Mouse (Mus musculus) cerebellum, adult 2 months (tissue): Measurements from ENCODE around the gene Jak3. TPM values are rescaled to one million over a fixed set of nuclear protein-coding genes. Genes with fewer than 3 reads are reported as not detected.
"Not testable (repeated sequence)": the region's sequence is repeated elsewhere in the genome, so short reads cannot be mapped to it uniquely, and the experiment has no call there.

Experiments
- DNase-seq, 2 experiments: peaks; one replicate each; pipeline ENCODE4 v3.0.0; 2021
- H3K27ac ChIP-seq: fragments of 200-500 bp; 2 replicates; pipeline ENCODE4 v1.5.1; 2012; ENCODE audit warnings: low read length, control low read depth, inconsistent platforms; ENCODE audit not compliant: insufficient read depth
- H3K27me3 ChIP-seq: fragments of 200-500 bp; 2 replicates; pipeline ENCODE4 v1.6.1; 2012; ENCODE audit warnings: inconsistent platforms, mild to moderate bottlenecking, low read length, moderate library complexity; ENCODE audit not compliant: control insufficient read depth, insufficient read depth
- H3K4me1 ChIP-seq: fragments of 200-500 bp; 2 replicates; pipeline ENCODE4 v1.6.1; 2011; ENCODE audit warnings: low read length; ENCODE audit not compliant: control insufficient read depth, insufficient read depth
- H3K4me3 ChIP-seq: fragments of 200-500 bp; replicated peaks from 2 replicates; pipeline ENCODE3; 2011; ENCODE audit warnings: mild to moderate bottlenecking, low read depth, low read length, control low read depth; ENCODE audit not compliant: insufficient read depth
- CTCF ChIP-seq: fragments of 200-500 bp; IDR thresholded peaks from 2 replicates; pipeline ENCODE4 v1.5.1; 2011; ENCODE audit warnings: low read depth, mild to moderate bottlenecking, control low read depth, low read length, moderate library complexity, borderline replicate concordance; ENCODE audit not compliant: insufficient read depth
- POLR2A ChIP-seq: fragments of 200-500 bp; IDR thresholded peaks from 2 replicates; pipeline ENCODE4 v1.6.1; 2011; ENCODE audit warnings: low read length, control low read depth, borderline replicate concordance; ENCODE audit not compliant: insufficient read depth
- whole genome bisulfite sequencing: fragments of 180-500 bp; shearing (Covaris S2); methylation state at CpG from one replicate; pipeline ENCODE4 v1.1.7; 2018; 5-methylcytosine and 5-hydroxymethylcytosine counted together
- polyA plus RNA-seq: library from polyadenylated mRNA; depleted of rRNA; stranded (reverse); fragments of >200 nt; gene quantifications from 2 replicates; pipeline ENCODE4 v1.2.3, GENCODE M21; 2012; rRNA removed

Gene Jak3
- polyA plus RNA-seq, 1 experiment, result 3.6 TPM

DNA sequence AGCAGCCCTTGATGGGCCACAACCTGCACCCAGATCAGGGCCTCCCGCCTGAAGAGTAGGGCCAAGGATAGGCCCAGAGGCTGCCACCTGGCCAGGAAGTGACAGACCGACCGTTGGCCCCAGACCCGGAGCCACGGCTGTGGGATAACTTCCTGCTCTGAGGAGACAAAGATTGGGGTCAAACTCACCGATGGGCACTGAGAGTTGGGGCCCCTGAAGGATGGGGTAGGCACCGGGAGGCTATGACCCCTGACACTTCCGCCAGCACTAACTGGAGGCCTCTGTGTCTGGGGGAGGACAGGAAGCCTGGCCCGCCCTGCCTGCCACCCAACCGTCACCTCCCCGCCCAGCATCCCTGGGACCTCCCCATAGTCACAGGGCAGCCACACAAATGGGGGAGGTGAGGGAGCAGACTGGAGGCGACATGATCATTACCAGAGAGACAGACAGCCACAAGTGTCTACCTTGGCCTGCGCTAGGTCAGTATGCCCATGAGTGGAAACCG, 47.0 kb downstream of the Jak3 start:
- 70% methylated on average over 14 of the region's 14 CpGs for WGBS
- TF ChIP-seq POLR2A, result no peak
- no peak for TF ChIP-seq CTCF
- H3K4me3 ChIP-seq, result no peak overlapping the region
- no peaks in the 10 kb centered on the region for H3K27me3 ChIP-seq
- peaks cover 11% of the 10 kb centered on the region for H3K4me1 ChIP-seq
- H3K27ac ChIP-seq, result no peak overlapping the region
- DNase-seq, result no peak

DNA sequence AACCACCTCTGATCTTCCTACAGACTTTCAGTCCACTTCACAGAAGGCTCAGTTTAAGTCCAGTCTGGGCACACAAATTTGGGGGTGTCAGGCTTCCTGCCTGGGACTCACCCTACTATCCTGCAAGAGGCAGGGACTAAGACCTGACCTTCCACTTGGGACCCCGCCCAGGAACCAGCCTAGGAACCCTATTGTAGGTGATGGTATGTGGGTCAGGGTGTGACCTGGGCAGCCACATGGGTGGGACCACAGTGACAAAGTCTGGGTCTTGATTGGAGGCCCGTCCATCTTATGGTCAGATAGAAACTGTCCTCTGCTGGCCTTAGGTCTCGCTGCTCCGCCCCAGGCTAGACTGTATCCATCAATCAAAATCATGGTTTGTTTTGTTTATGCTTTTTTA, 48.3 kb downstream of the Jak3 start:
- Histone ChIP-seq H3K27ac (no peak overlapping the region), H3K4me1 (peaks cover 11% of the 10 kb centered on the region), H3K27me3 (no peaks in the 10 kb centered on the region), H3K4me3 (peak overlapping the region; percentile 87)
- no peak for TF ChIP-seq CTCF
- TF ChIP-seq POLR2A, result no peak
- 81% methylated on average over 4 of the region's 4 CpGs for WGBS
- no peak for DNase-seq

DNA sequence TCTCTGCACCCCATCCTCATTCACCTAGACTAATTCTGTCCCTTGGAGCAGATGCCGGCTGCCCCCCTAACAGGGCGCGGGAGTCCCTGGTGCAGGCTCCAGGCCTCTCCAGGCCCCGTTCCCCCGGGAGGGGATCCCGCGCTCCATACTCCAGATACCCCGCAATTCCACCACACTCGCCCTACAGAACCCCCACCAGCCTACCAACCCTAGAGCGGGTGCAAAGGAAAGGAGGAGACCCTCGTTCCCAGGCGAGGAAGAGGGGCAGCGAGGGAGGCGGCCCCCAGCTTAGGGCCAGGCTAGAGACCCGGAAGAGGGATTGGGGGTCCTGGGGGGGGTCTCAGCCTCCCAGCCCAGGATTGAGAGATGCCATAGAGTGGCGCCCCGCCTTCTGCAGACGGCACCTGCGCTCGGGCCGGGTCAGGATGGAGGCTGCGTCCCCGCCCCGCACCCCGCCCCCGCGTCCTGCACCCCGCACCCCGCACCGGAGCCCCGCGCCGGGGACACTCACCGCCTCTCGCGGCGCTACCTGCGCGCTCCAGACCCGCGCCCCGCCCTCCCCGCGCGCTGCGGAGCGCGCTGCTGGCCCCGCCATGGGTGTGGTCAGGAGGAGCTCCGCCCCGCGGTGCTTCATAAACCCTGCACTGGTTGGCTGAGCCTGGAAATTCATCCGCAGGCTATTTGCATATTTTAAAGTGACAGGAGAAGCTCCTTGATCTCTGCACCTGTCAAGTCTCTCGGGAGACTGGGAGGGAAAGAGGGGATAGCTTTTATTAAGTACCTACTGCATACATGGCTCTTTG, 49.2 kb downstream of the Jak3 start, which contains the start of gene Fcho1:
Gene Fcho1, minus strand, starts transcription at position 595 of the 803 bp plus-strand sequence.
- H3K4me1 ChIP-seq, result peaks cover 11% of the 10 kb centered on the region
- TF ChIP-seq POLR2A (peak; percentile 43; the same call in 1 of the 2 replicates), CTCF (no peak)
- WGBS, result under 1% methylated on average over 51 of the region's 54 CpGs

DNA sequence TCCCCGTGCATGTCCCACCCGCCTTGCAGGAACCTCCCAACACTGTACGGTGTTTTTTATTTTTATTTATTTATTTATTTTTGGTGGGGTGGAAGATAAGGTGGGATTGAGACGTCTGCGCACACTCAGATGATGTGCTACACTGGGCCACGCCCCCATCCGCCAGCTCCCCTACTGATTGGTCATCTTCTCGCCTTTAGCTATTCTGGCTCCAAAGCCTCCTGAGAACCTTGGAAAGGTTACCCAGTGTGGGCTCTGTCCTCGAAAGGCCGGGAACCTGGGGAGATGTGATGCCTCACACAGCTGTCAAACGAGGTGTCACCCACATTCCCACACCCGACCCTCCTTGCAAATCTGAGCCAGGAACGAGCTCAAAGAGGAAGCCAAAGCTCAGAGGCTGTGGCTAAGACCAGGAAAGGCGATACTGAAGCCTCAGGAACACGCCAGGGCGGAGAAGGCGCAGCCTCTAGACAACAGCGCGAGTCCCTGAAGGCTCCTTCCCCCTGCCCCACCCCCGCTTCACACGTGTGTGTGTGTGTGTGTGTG, 52.2 kb downstream of the Jak3 start:
- no peak for TF ChIP-seq CTCF
- peak; percentile 50; the same call in 1 of the 2 replicates for TF ChIP-seq POLR2A
- DNase-seq, result peak; percentile 71 to 75
- Histone ChIP-seq H3K4me1 (peaks cover 11% of the 10 kb centered on the region), H3K27me3 (no peaks in the 10 kb centered on the region), H3K4me3 (peak overlapping the region; percentile 58), H3K27ac (no peak overlapping the region)
- WGBS, result 9% methylated on average over 21 of the region's 21 CpGs

More for the DNA sequence above, 49.2 kb downstream of the Jak3 start, which contains the start of gene Fcho1:
- peak within 1 kb of the TSS; percentile 42; the same call in 1 of the 2 replicates for H3K27ac ChIP-seq
- H3K4me3 ChIP-seq, result peak within 1 kb of the TSS; percentile 87
- peak; percentile 88 to 92 for DNase-seq
- no peaks in the 10 kb centered on the region for H3K27me3 ChIP-seq

DNA sequence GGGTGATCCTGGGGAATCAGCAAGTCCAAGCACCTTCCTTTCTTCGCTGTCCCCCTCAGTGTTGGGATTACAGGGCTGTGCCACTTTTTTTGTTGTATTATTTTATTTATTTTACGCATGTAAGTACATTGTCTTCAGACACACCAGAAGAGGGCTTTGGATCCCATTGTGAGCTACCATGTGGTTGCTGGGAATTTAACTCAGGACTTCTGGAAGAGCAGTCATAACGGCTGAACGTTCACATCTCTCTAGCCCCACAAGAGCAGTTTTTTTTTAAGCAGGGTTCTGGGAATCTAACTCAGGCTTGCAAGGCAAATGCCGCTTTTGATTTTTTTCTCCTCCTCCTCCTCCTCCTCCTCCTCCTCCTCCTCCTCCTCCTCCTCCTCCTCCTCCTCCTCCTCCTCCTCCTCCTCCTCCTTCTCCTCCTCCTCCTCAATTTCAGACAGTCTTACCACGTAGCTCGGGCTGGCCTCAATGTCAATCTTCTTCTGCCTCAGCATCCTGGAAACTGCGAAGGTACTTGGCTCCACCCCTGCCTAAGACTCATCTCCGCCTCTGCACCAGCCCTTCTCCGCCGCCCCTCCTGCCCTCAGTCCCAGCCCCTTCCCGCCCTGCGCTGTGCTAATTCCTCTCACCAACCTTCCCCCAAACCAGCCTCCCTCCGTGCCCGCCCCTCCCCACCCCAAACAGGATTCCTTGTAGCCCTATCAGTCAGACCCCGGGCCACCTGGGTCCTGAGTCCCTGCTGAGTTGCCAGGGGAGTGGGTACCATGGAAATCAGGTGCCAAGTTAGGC, 52.9 kb downstream of the Jak3 start:
- WGBS, result 5% methylated on average over 16 of the region's 16 CpGs
- TF ChIP-seq CTCF (no peak), POLR2A (no peak)
- peak in 1 of 2 experiments; percentile 33 for DNase-seq

DNA sequence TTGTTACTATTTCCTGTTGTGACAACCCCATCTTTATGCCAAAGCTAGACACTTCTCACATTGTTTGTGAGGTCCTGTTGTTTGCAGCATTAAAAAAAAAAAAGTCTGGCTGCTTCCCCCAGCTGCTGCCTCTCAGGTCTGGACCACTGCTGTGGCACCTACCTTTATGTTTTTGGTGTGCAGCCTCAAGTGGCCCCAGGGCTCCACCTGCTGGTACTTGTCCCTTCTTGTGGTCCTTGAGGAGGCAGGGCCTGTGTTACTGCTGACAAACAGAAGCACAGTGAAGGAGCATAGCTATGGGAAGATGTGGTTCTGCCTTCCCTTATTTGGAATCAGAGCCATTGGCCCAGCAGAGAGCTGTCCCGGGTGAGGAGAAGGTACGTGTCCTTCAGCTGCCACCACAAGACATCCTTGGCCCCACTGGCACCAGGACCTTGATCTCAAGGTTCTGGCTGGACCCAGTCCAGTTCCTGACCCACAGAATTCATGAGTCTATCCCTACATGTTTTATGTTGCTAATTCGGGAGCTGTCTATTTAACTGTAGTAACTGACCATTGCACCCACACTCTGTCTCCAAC, 55.6 kb downstream of the Jak3 start:
- Histone ChIP-seq H3K4me3 (no peak overlapping the region), H3K27me3 (no peaks in the 10 kb centered on the region), H3K4me1 (no peaks in the 10 kb centered on the region), H3K27ac (no peak overlapping the region)
- TF ChIP-seq CTCF, result peak; percentile 66
- no peak for TF ChIP-seq POLR2A
- 57% methylated on average over 3 of the region's 3 CpGs for WGBS
- DNase-seq, result peak; percentile 67 to 74

More for the DNA sequence above, 52.9 kb downstream of the Jak3 start:
- Histone ChIP-seq H3K4me3 (peak overlapping the region; percentile 58), H3K27ac (no peak overlapping the region), H3K27me3 (no peaks in the 10 kb centered on the region), H3K4me1 (peaks cover 9% of the 10 kb centered on the region)

DNA sequence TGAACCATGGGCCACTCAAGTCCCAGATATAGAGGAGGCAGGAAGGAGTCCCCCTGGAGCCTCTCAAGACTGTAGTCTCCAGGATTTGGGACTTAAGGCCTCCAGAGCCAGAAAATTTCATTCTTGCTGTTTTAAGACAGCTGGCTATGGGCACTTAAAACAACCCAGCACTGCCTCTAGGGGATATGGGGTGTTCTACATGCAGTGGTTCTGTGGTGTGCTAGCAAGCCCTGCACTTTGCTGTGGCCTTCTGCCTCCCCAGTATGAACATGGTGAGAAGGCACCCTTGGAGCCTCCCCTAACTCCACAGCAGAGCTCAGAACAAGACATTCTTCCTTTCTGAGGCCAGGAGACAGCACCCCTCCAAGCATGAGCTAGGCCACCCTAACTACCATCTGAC, 62.2 kb downstream of the Jak3 start:
- H3K27me3 ChIP-seq, H3K4me1 ChIP-seq, H3K4me3 ChIP-seq, DNase-seq, H3K27ac ChIP-seq: not testable (repeated sequence)

Other genes with a start within 250 kb of the Jak3 start
- 392 TPM in 2 replicates for gene Abhd8, start 212.6 kb upstream of the Jak3 start, polyA plus RNA-seq
- 68.5 and 75.4 TPM in 2 replicates for gene Mrpl34, start 211.3 kb upstream of the Jak3 start, polyA plus RNA-seq
- 119 and 121 TPM in 2 replicates for gene Dda1, start 207.1 kb upstream of the Jak3 start, polyA plus RNA-seq
- 76.2 and 81.8 TPM in 2 replicates for gene Ano8, start 190.3 kb upstream of the Jak3 start, polyA plus RNA-seq
- 33.3 and 34.7 TPM in 2 replicates for gene Gtpbp3, start 188.2 kb upstream of the Jak3 start, polyA plus RNA-seq
- gene Plvap, start 164.5 kb upstream of the Jak3 start, polyA plus RNA-seq, result 25.6 and 28.8 TPM in 2 replicates
- 0.08 and 0.10 TPM in 2 replicates for gene Ccdc194, start 150.6 kb upstream of the Jak3 start, polyA plus RNA-seq
- gene Bst2, start 138.8 kb upstream of the Jak3 start, polyA plus RNA-seq, result 13.6 and 17.3 TPM in 2 replicates
- gene Mvb12a, start 133.4 kb upstream of the Jak3 start, polyA plus RNA-seq, result 113 and 118 TPM in 2 replicates
- 0.21 and 0.26 TPM in 2 replicates for gene Tmem221, start 117.4 kb upstream of the Jak3 start, polyA plus RNA-seq
- gene Nxnl1, start 109.7 kb upstream of the Jak3 start, polyA plus RNA-seq, result 0.10 and 0.11 TPM in 2 replicates
- 142 and 153 TPM in 2 replicates for gene Slc27a1, start 107.4 kb upstream of the Jak3 start, polyA plus RNA-seq
- 42.5 and 42.8 TPM in 2 replicates for gene Pgls, start 84.1 kb upstream of the Jak3 start, polyA plus RNA-seq
- gene Fam129c, start 78.6 kb upstream of the Jak3 start, polyA plus RNA-seq, result 3.4 and 3.7 TPM in 2 replicates
- 74.1 and 77.6 TPM in 2 replicates for gene Colgalt1, start 65.3 kb upstream of the Jak3 start, polyA plus RNA-seq
- gene Unc13a, start 4.5 kb upstream of the Jak3 start, polyA plus RNA-seq, result 97.3 and 110 TPM in 2 replicates
- gene Insl3, start 12.9 kb downstream of the Jak3 start, polyA plus RNA-seq, result 0.65 and 2.1 TPM in 2 replicates
- gene B3gnt3, start 25.5 kb downstream of the Jak3 start, polyA plus RNA-seq, result 0.44 and 0.48 TPM in 2 replicates
- 108 and 115 TPM in 2 replicates for gene Fcho1, start 49.4 kb downstream of the Jak3 start, polyA plus RNA-seq
- gene Zfp709, start 205.7 kb downstream of the Jak3 start, polyA plus RNA-seq, result 3.5 and 4.1 TPM in 2 replicates
- 8.0 and 9.0 TPM in 2 replicates for gene Zfp882, start 232.3 kb downstream of the Jak3 start, polyA plus RNA-seq
- gene Zfp617, start 232.3 kb downstream of the Jak3 start, polyA plus RNA-seq, result 20.8 and 21.8 TPM in 2 replicates